Mouse (Mus musculus): ENCODE measurements around the gene Rfx8. TPM values are rescaled to one million over a fixed set of nuclear protein-coding genes. Genes with fewer than 3 reads are reported as not detected.

The Rfx8 gene
- polyA plus RNA-seq, 1 experiment = 0.08 TPM

DNA sequence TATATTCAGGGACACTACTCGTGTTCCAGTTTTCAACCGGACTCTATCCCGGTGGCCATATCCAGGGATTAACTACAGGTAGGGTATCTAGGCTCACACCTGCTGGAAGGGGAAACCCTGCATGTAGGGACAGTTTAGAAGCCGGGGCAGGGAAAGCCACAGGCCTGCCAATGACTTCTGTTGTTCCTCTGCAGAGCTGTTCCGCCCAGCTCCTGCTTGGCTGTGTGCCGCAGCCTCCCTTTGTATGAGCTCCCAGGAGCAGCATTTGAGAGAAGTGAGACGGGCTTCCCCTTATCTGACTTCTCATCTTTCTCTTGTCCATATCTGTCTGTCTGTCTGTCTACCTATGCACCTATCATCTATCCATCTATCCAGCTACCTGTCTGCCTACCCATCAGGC lies 8.5 kb downstream of the Rfx8 start:
- H3K4me1 ChIP-seq (ENCODE audit: control insufficient read depth, insufficient read depth, insufficient read length) = peaks cover 11% of the 10 kb centered on the region; the same call in 1 of the 2 replicates
- no peak for DNase-seq (ENCODE audit: low read depth in 1 of 2, low spot score in 2 of 2)
- WGBS = 83% methylated on average over 7 of the region's 7 CpGs
- H3K36me3 ChIP-seq (ENCODE audit: control insufficient read depth, insufficient read depth, low read length) = no peaks in the 10 kb centered on the region
- H3K4me3 ChIP-seq (ENCODE audit: extremely low read depth, insufficient read depth, insufficient read length) = no peak overlapping the region
- no peak overlapping the region for H3K27ac ChIP-seq (ENCODE audit: insufficient read depth, low read length)
- H3K27me3 ChIP-seq (ENCODE audit: control insufficient read depth, insufficient read depth, low read length) = no peaks in the 10 kb centered on the region
- no peak for TF ChIP-seq POLR2A (IDR thresholded peaks at IDR 0.05; ENCODE audit: low read depth, low read length)
- no peak for TF ChIP-seq CTCF (IDR thresholded peaks at IDR 0.05; ENCODE audit: extremely low read depth, insufficient read depth, insufficient read length, insufficient replicate concordance)

DNA sequence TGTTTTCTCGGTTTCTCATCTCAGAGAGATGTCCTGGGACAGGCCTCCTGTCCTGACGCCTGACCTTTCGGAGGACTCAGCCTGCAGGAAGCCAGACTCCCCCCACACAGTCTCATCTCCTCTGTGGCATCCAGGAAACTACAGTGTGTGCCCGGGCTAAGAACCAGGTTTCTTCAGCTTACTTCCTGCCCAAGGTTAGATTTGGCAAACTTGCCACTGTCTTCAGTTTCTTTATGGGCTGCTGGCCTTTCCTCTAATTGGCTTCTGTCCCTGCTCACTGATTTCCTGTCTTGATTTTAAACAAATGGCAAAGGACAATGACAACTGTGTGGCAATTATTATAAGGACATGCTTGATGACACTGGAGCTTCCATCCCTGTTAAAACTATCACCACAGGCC lies 10.2 kb downstream of the Rfx8 start:
- Histone ChIP-seq H3K4me3 (ENCODE audit: extremely low read depth, insufficient read depth, insufficient read length) (no peak overlapping the region), H3K27me3 (ENCODE audit: control insufficient read depth, insufficient read depth, low read length) (no peaks in the 10 kb centered on the region), H3K36me3 (ENCODE audit: control insufficient read depth, insufficient read depth, low read length) (no peaks in the 10 kb centered on the region), H3K27ac (ENCODE audit: insufficient read depth, low read length) (no peak overlapping the region), H3K4me1 (ENCODE audit: control insufficient read depth, insufficient read depth, insufficient read length) (peaks cover 11% of the 10 kb centered on the region; the same call in 1 of the 2 replicates)
- no peak for DNase-seq (ENCODE audit: low read depth in 1 of 2, low spot score in 2 of 2)
- WGBS = 34% methylated on average over 4 of the region's 4 CpGs
- no peak for TF ChIP-seq POLR2A (IDR thresholded peaks at IDR 0.05; ENCODE audit: low read depth, low read length)
- TF ChIP-seq CTCF (IDR thresholded peaks at IDR 0.05; ENCODE audit: extremely low read depth, insufficient read depth, insufficient read length, insufficient replicate concordance) = no peak

- H3K27me3 ChIP-seq (ENCODE audit: control insufficient read depth, insufficient read depth, low read length) = no peaks in the 10 kb centered on the region
- no peak for DNase-seq (ENCODE audit: low read depth in 1 of 2, low spot score in 2 of 2)
- 89% methylated on average over 5 of the region's 5 CpGs for WGBS
- no peaks in the 10 kb centered on the region for H3K36me3 ChIP-seq (ENCODE audit: control insufficient read depth, insufficient read depth, low read length)
- H3K4me1 ChIP-seq (ENCODE audit: control insufficient read depth, insufficient read depth, insufficient read length) = peaks cover 11% of the 10 kb centered on the region; the same call in 1 of the 2 replicates
- no peak overlapping the region for H3K4me3 ChIP-seq (ENCODE audit: extremely low read depth, insufficient read depth, insufficient read length)
- TF ChIP-seq CTCF (IDR thresholded peaks at IDR 0.05; ENCODE audit: extremely low read depth, insufficient read depth, insufficient read length, insufficient replicate concordance) (no peak), POLR2A (IDR thresholded peaks at IDR 0.05; ENCODE audit: low read depth, low read length) (no peak)
- no peak overlapping the region for H3K27ac ChIP-seq (ENCODE audit: insufficient read depth, low read length)
Measured at GRCm38 (mm10) chr1:39710016-39710415, 10.8 kb downstream of the Rfx8 start.

DNA sequence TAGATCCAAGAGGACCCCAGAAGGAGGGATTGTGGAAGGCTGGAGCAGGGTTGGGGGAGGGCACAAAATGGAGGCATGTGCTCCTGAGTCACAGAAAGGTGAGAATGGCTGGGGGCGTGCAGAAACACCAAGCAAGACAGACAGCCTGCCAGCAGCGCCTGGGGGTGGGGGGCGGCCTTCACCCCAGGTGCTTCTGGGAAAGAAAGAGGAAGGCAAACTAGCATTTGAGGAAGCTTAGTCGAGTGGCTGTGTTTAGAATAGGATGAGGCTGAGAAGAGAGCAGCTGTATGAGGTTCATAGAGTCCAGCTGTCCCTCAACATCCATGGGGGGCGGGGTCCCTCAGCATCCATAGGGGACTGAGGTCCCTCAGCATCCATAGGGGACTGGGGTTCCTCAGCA lies 12.0 kb downstream of the Rfx8 start:
- DNase-seq (ENCODE audit: low read depth in 1 of 2, low spot score in 2 of 2) = no peak
- WGBS = 57% methylated on average over 5 of the region's 5 CpGs
- H3K4me1 ChIP-seq (ENCODE audit: control insufficient read depth, insufficient read depth, insufficient read length) = peaks cover 8% of the 10 kb centered on the region; the same call in 1 of the 2 replicates
- no peaks in the 10 kb centered on the region for H3K36me3 ChIP-seq (ENCODE audit: control insufficient read depth, insufficient read depth, low read length)
- H3K27ac ChIP-seq (ENCODE audit: insufficient read depth, low read length) = no peak overlapping the region
- TF ChIP-seq POLR2A (IDR thresholded peaks at IDR 0.05; ENCODE audit: low read depth, low read length) (no peak), CTCF (IDR thresholded peaks at IDR 0.05; ENCODE audit: extremely low read depth, insufficient read depth, insufficient read length, insufficient replicate concordance) (no peak)
- H3K27me3 ChIP-seq (ENCODE audit: control insufficient read depth, insufficient read depth, low read length) = no peaks in the 10 kb centered on the region
- H3K4me3 ChIP-seq (ENCODE audit: extremely low read depth, insufficient read depth, insufficient read length) = no peak overlapping the region

- Histone ChIP-seq H3K4me1 (ENCODE audit: control insufficient read depth, insufficient read depth, insufficient read length) (no peaks in the 10 kb centered on the region), H3K27ac (ENCODE audit: insufficient read depth, low read length) (no peak overlapping the region), H3K36me3 (ENCODE audit: control insufficient read depth, insufficient read depth, low read length) (no peaks in the 10 kb centered on the region), H3K4me3 (ENCODE audit: extremely low read depth, insufficient read depth, insufficient read length) (no peak overlapping the region), H3K27me3 (ENCODE audit: control insufficient read depth, insufficient read depth, low read length) (no peaks in the 10 kb centered on the region)
- WGBS = 50% methylated on average over 18 of the region's 18 CpGs
- no peak for DNase-seq (ENCODE audit: low read depth in 1 of 2, low spot score in 2 of 2)
- no peak for TF ChIP-seq POLR2A (IDR thresholded peaks at IDR 0.05; ENCODE audit: low read depth, low read length)
- TF ChIP-seq CTCF (IDR thresholded peaks at IDR 0.05; ENCODE audit: extremely low read depth, insufficient read depth, insufficient read length, insufficient replicate concordance) = no peak
Measured at GRCm38 (mm10) chr1:39702216-39703046, 18.4 kb downstream of the Rfx8 start.

DNA sequence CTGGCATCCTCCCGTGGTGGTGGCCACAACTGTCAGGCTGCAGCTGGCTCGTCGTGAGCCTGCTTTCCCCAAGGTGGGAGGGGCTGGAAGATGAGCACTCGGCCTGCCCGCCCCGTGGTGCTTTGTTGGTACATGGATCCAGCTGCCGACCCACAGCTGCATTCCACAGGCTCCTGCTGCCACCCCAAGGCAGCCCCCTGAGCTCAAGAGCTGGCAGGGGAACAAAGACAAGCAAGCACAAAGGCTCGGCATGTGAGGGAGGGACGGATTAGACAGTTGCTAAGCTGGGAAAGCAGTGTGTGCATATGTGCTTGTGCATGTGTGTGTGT lies 19.6 kb downstream of the Rfx8 start:
- no peak overlapping the region for H3K27ac ChIP-seq (ENCODE audit: insufficient read depth, low read length)
- no peaks in the 10 kb centered on the region for H3K27me3 ChIP-seq (ENCODE audit: control insufficient read depth, insufficient read depth, low read length)
- 40% methylated on average over 9 of the region's 9 CpGs for WGBS
- H3K4me3 ChIP-seq (ENCODE audit: extremely low read depth, insufficient read depth, insufficient read length) = no peak overlapping the region
- H3K4me1 ChIP-seq (ENCODE audit: control insufficient read depth, insufficient read depth, insufficient read length) = no peaks in the 10 kb centered on the region
- TF ChIP-seq POLR2A (IDR thresholded peaks at IDR 0.05; ENCODE audit: low read depth, low read length) (no peak), CTCF (IDR thresholded peaks at IDR 0.05; ENCODE audit: extremely low read depth, insufficient read depth, insufficient read length, insufficient replicate concordance) (no peak)
- no peak for DNase-seq (ENCODE audit: low read depth in 1 of 2, low spot score in 2 of 2)
- no peaks in the 10 kb centered on the region for H3K36me3 ChIP-seq (ENCODE audit: control insufficient read depth, insufficient read depth, low read length)

DNA sequence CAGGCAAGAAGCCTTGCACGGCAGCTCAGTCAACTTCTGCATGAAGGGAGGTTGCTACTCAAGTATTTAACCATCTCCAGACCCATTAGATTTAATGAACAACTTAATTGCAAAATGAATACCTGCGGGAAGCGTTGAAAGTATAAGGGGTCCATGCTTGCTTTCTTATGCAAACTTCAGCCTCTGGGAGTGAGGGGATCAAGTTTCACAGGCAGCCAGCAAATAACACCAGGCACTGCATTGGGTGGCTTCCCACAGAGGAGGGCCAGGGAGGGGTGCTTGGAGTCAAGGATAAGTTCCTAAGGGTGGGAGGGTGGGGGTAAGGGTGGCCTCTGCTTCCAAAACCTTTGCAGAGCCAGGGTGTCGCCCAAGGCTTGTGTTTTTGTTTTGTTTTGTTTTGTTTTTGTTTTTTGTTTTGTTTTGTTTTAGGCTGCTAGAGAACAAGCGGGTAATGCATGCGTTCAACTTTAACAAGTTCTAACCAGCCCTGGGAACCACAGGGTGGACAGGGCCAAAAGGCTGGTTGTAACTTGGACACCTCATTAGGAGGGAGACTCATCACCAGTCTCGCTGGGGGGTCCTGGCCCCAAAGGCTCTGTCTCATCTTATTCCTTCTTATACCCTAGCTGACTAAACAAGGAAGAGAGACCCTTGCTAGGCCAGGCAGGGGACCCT lies 20.1 kb downstream of the Rfx8 start:
- Histone ChIP-seq H3K4me1 (ENCODE audit: control insufficient read depth, insufficient read depth, insufficient read length) (no peaks in the 10 kb centered on the region), H3K36me3 (ENCODE audit: control insufficient read depth, insufficient read depth, low read length) (no peaks in the 10 kb centered on the region), H3K27me3 (ENCODE audit: control insufficient read depth, insufficient read depth, low read length) (no peaks in the 10 kb centered on the region), H3K27ac (ENCODE audit: insufficient read depth, low read length) (no peak overlapping the region), H3K4me3 (ENCODE audit: extremely low read depth, insufficient read depth, insufficient read length) (no peak overlapping the region)
- WGBS = 90% methylated on average over 7 of the region's 7 CpGs
- no peak for DNase-seq (ENCODE audit: low read depth in 1 of 2, low spot score in 2 of 2)
- no peak for TF ChIP-seq POLR2A (IDR thresholded peaks at IDR 0.05; ENCODE audit: low read depth, low read length)
- TF ChIP-seq CTCF (IDR thresholded peaks at IDR 0.05; ENCODE audit: extremely low read depth, insufficient read depth, insufficient read length, insufficient replicate concordance) = no peak
